Mouse (Mus musculus): ENCODE measurements around the gene Bcat2. TPM values are rescaled to one million over a fixed set of nuclear protein-coding genes. Genes with fewer than 3 reads are reported as not detected.

The Bcat2 gene
- polyA plus RNA-seq, 1 experiment from 2014 or later, result 57.2 TPM

- no peaks in the 10 kb centered on the region for H3K27me3 ChIP-seq
- ChIA-PET POLR2A (interaction anchor here (1.1 kb wide), 1 partner anchor 10 kb away, joined by 3 read pairs; no protein-coding TSS in a partner anchor), CTCF (interaction anchor here (1.2 to 1.7 kb wide), 2 partner anchors 11 to 44 kb away, joined by 3 to 4 read pairs; no protein-coding TSS in a partner anchor)
- in situ Hi-C loops (cut with MboI; ENCODE audit: low pct_unique_long_range_greater_than_20kb), result no loop called here
- no peak for TF ChIP-seq CTCF (IDR thresholded peaks at IDR 0.05)
- ATAC-seq, result no peak
- no peak for DNase-seq (ENCODE audit: low read depth, low spot score)
Measured at GRCm38 (mm10) chr7:45549641-45550436, 20.1 kb upstream of the Bcat2 start.

GRCm38 (mm10) chr7:45550821-45551511 lies 19.0 kb upstream of the Bcat2 start:
- CTCF ChIA-PET, result interaction anchor here (1.2 to 1.7 kb wide), 2 partner anchors 10 to 43 kb away, joined by 3 to 4 read pairs; no protein-coding TSS in a partner anchor
- POLR2A ChIA-PET, result interaction anchor here (1.4 kb wide), 1 partner anchor 11 kb away, joined by 3 read pairs; no protein-coding TSS in a partner anchor
- in situ Hi-C loops (cut with MboI; ENCODE audit: low pct_unique_long_range_greater_than_20kb), result no loop called here
- ATAC-seq (no peak), DNase-seq (ENCODE audit: low read depth, low spot score) (no peak)
- H3K27me3 ChIP-seq, result no peaks in the 10 kb centered on the region
- no peak for TF ChIP-seq CTCF (IDR thresholded peaks at IDR 0.05)

GRCm38 (mm10) chr7:45551512-45551883 lies 18.5 kb upstream of the Bcat2 start:
- no peaks in the 10 kb centered on the region for H3K27me3 ChIP-seq
- ChIA-PET CTCF (interaction anchor here (1.7 kb wide), 1 partner anchor 42 kb away, joined by 3 read pairs; no protein-coding TSS in a partner anchor), POLR2A (interaction anchor here (1.4 kb wide), 1 partner anchor 12 kb away, joined by 3 read pairs; no protein-coding TSS in a partner anchor)
- in situ Hi-C loops (cut with MboI; ENCODE audit: low pct_unique_long_range_greater_than_20kb), result no loop called here
- no peak for TF ChIP-seq CTCF (IDR thresholded peaks at IDR 0.05)
- DNase-seq (ENCODE audit: low read depth, low spot score), result no peak
- no peak for ATAC-seq

GRCm38 (mm10) chr7:45553519-45553918 lies 16.4 kb upstream of the Bcat2 start:
- TF ChIP-seq CTCF (IDR thresholded peaks at IDR 0.05), result no peak
- no peaks in the 10 kb centered on the region for H3K27me3 ChIP-seq
- no peak for ATAC-seq
- in situ Hi-C loops (cut with MboI; ENCODE audit: low pct_unique_long_range_greater_than_20kb), result no loop called here
- ChIA-PET POLR2A (interaction anchor here (1.6 kb wide), 1 partner anchor 11 kb away, joined by 5 read pairs; no protein-coding TSS in a partner anchor), CTCF (interaction anchor here (1.5 to 1.6 kb wide), 2 partner anchors 17 to 54 kb away, joined by 3 read pairs; no protein-coding TSS in a partner anchor)
- DNase-seq (ENCODE audit: low read depth, low spot score), result no peak

GRCm38 (mm10) chr7:45553990-45554389 lies 16.0 kb upstream of the Bcat2 start:
- H3K27me3 ChIP-seq, result no peaks in the 10 kb centered on the region
- DNase-seq (ENCODE audit: low read depth, low spot score) (no peak), ATAC-seq (no peak)
- no peak for TF ChIP-seq CTCF (IDR thresholded peaks at IDR 0.05)
- in situ Hi-C loops (cut with MboI; ENCODE audit: low pct_unique_long_range_greater_than_20kb), result no loop called here
- ChIA-PET CTCF (interaction anchor here (1.5 kb wide), 1 partner anchor 54 kb away, joined by 3 read pairs; no protein-coding TSS in a partner anchor), POLR2A (interaction anchor here (1.6 kb wide), 1 partner anchor 11 kb away, joined by 5 read pairs; no protein-coding TSS in a partner anchor)

- ChIA-PET CTCF (interaction anchor here (0.9 to 8.6 kb wide), 5 partner anchors 16 to 128 kb away, joined by 3 to 116 read pairs (median 4); partner anchors contain the start of gene Ntn5), POLR2A (interaction anchor here (1.6 kb wide), 1 partner anchor 12 kb away, joined by 5 read pairs; no protein-coding TSS in a partner anchor)
- in situ Hi-C loops (cut with MboI; ENCODE audit: low pct_unique_long_range_greater_than_20kb), result no loop called here
- H3K27me3 ChIP-seq, result no peaks in the 10 kb centered on the region
- ATAC-seq, result no peak
- no peak for DNase-seq (ENCODE audit: low read depth, low spot score)
- no peak for TF ChIP-seq CTCF (IDR thresholded peaks at IDR 0.05)
Measured at GRCm38 (mm10) chr7:45554744-45555143, 15.2 kb upstream of the Bcat2 start, which contains the start of gene Hsd17b14. Gene Hsd17b14, plus strand, starts transcription at chr7:45554893.

GRCm38 (mm10) chr7:45555787-45556186 lies 14.2 kb upstream of the Bcat2 start:
- ATAC-seq, result no peak
- in situ Hi-C loops (cut with MboI; ENCODE audit: low pct_unique_long_range_greater_than_20kb), result no loop called here
- ChIA-PET POLR2A (no interaction called here), CTCF (interaction anchor here (0.7 to 8.6 kb wide), 18 partner anchors 11 to 152 kb away, joined by 3 to 116 read pairs (median 4); no protein-coding TSS in a partner anchor)
- no peak for DNase-seq (ENCODE audit: low read depth, low spot score)
- TF ChIP-seq CTCF (IDR thresholded peaks at IDR 0.05), result peak; percentile 96
- H3K27me3 ChIP-seq, result no peaks in the 10 kb centered on the region

- no peak for ATAC-seq
- CTCF ChIA-PET, result interaction anchor here (0.9 to 8.6 kb wide), 3 partner anchors 19 to 107 kb away, joined by 3 to 116 read pairs (median 3); no protein-coding TSS in a partner anchor
- DNase-seq (ENCODE audit: low read depth, low spot score), result no peak
- TF ChIP-seq CTCF (IDR thresholded peaks at IDR 0.05), result no peak
- in situ Hi-C loops (cut with MboI; ENCODE audit: low pct_unique_long_range_greater_than_20kb), result no loop called here
- POLR2A ChIA-PET, result no interaction called here
- no peaks in the 10 kb centered on the region for H3K27me3 ChIP-seq
Measured at GRCm38 (mm10) chr7:45558907-45559306, 11.0 kb upstream of the Bcat2 start.

GRCm38 (mm10) chr7:45560241-45560640 lies 9.7 kb upstream of the Bcat2 start:
- no peak for TF ChIP-seq CTCF (IDR thresholded peaks at IDR 0.05)
- in situ Hi-C loops (cut with MboI; ENCODE audit: low pct_unique_long_range_greater_than_20kb), result loop anchor here (5.0 to 10.0 kb wide), 2 partner anchors 83 to 125 kb away; partner anchors contain the start of gene Ntn5
- no peaks in the 10 kb centered on the region for H3K27me3 ChIP-seq
- ATAC-seq (no peak), DNase-seq (ENCODE audit: low read depth, low spot score) (no peak)
- ChIA-PET CTCF (interaction anchor here (2.1 to 8.6 kb wide), 3 partner anchors 11 to 86 kb away, joined by 6 to 116 read pairs (median 6); no protein-coding TSS in a partner anchor), POLR2A (interaction anchor here (0.6 kb wide), 1 partner anchor 87 kb away, joined by 6 read pairs; no protein-coding TSS in a partner anchor)
